Mouse (Mus musculus): ENCODE measurements around the gene A530064D06Rik. TPM values are rescaled to one million over a fixed set of nuclear protein-coding genes. Genes with fewer than 3 reads are reported as not detected.

Gene A530064D06Rik
- total and polyA plus RNA-seq, 3 experiments: not detected

- Histone ChIP-seq H3K27me3 (ENCODE audit: control insufficient read depth in 1 of 2, insufficient read depth in 2 of 2, low read length in 2 of 2) (no peaks in the 10 kb centered on the region; a peak in 1 of 4 replicates), H3K4me3 (ENCODE audit: control insufficient read depth in 1 of 2, insufficient read depth in 1 of 2, low read depth in 2 of 2, low read length in 2 of 2) (no peak overlapping the region), H3K9me3 (replicated peaks; ENCODE audit: insufficient read depth, low read length) (no peaks in the 10 kb centered on the region), H3K4me1 (ENCODE audit: control insufficient read depth in 1 of 2, insufficient read depth in 2 of 2, low read length in 2 of 2) (no peaks in the 10 kb centered on the region; a peak in 1 of 4 replicates), H3K79me2 (ENCODE audit: control insufficient read depth, insufficient read depth, low read length, poor library complexity) (no peaks in the 10 kb centered on the region), H3K9ac (ENCODE audit: control insufficient read depth, low read depth, low read length, poor library complexity, severe bottlenecking) (no peak overlapping the region), H3K36me3 (ENCODE audit: control insufficient read depth in 1 of 2, insufficient read depth in 2 of 2, low read length in 2 of 2) (no peaks in the 10 kb centered on the region), H3K27ac (ENCODE audit: control insufficient read depth, low read depth, low read length) (no peak overlapping the region)
- TF ChIP-seq MYC (IDR thresholded peaks at IDR 0.05; ENCODE audit: low read depth, low read length) (peak; percentile 94), ZC3H11A (IDR thresholded peaks at IDR 0.05; ENCODE audit: low read depth, low read length) (0 out of 2 replicates have a peak, but pooled peaks have one; percentile 17), USF1 (IDR thresholded peaks at IDR 0.05; ENCODE audit: low read depth, low read length) (peak; percentile 71), MAFK (IDR thresholded peaks at IDR 0.05; ENCODE audit: borderline replicate concordance, low read depth, low read length) (no peak), MAX (IDR thresholded peaks at IDR 0.05; ENCODE audit: low read length) (peak; percentile 77), RAD21 (IDR thresholded peaks at IDR 0.05; ENCODE audit: low read depth, low read length) (peak; percentile 46), MXI1 (IDR thresholded peaks at IDR 0.05; ENCODE audit: low read depth, low read length) (peak; percentile 58; the same call in 1 of the 2 replicates), SMC3 (IDR thresholded peaks at IDR 0.05; ENCODE audit: low read depth, low read length) (peak; percentile 69), ZMIZ1 (IDR thresholded peaks at IDR 0.05; ENCODE audit: low read depth, low read length) (no peak), CTCF (IDR thresholded peaks at IDR 0.05 in 2 of 3, conservative IDR thresholded peaks at IDR 0.05 in 1 of 3; ENCODE audit: control insufficient read depth in 1 of 3, insufficient read depth in 1 of 3, low read depth in 2 of 3, low read length in 3 of 3, poor library complexity in 1 of 3, severe bottlenecking in 1 of 3) (peak; percentile 66 to 82 (median 68))
- peak; percentile 70 for DNase-seq (ENCODE audit: low read depth, low spot score)
Measured at GRCm38 (mm10) chr17:48110547-48111287, 56.4 kb downstream of the A530064D06Rik start.

DNA sequence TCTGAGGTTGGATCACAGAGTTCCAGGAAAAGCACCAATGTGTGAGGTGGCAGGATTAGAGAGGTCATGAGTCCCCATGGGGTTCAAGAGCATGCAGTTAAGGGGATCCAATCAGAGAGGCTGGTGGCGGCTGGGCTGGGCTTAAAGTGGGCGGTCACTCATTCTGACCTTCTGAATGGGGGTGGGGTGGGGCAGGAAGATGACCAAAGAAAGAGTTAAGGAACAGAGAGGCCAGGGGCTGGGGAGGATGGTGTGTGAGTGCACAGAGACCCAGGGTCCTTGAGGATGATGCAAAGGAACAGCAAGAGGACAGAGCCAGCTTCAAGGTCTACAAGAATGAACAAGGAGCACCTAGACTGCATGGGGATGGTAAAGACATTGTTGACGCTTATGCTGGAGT, 58.6 kb downstream of the A530064D06Rik start:
- no peak overlapping the region for H3K9ac ChIP-seq (ENCODE audit: control insufficient read depth, low read depth, low read length, poor library complexity, severe bottlenecking)
- H3K27ac ChIP-seq (ENCODE audit: control insufficient read depth, low read depth, low read length): no peak overlapping the region
- H3K4me3 ChIP-seq (ENCODE audit: control insufficient read depth in 1 of 2, insufficient read depth in 1 of 2, low read depth in 2 of 2, low read length in 2 of 2): no peak overlapping the region
- no peaks in the 10 kb centered on the region for H3K36me3 ChIP-seq (ENCODE audit: control insufficient read depth in 1 of 2, insufficient read depth in 2 of 2, low read length in 2 of 2)
- DNase-seq (ENCODE audit: low read depth, low spot score): no peak
- no peak for TF ChIP-seq HCFC1 (IDR thresholded peaks at IDR 0.05; ENCODE audit: low read depth, low read length)
- no peak for TF ChIP-seq MAX (IDR thresholded peaks at IDR 0.05; ENCODE audit: low read length)
- TF ChIP-seq SMC3 (IDR thresholded peaks at IDR 0.05; ENCODE audit: low read depth, low read length): no peak
- TF ChIP-seq GABPA (IDR thresholded peaks at IDR 0.05; ENCODE audit: low read depth, low read length): no peak
- no peak for TF ChIP-seq TAL1 (IDR thresholded peaks at IDR 0.05; ENCODE audit: low read length)
- no peak for TF ChIP-seq CHD2 (IDR thresholded peaks at IDR 0.05; ENCODE audit: low read length)
- H3K9me3 ChIP-seq (replicated peaks; ENCODE audit: insufficient read depth, low read length): no peaks in the 10 kb centered on the region
- H3K79me2 ChIP-seq (ENCODE audit: control insufficient read depth, insufficient read depth, low read length, poor library complexity): no peaks in the 10 kb centered on the region
- H3K4me1 ChIP-seq (ENCODE audit: control insufficient read depth in 1 of 2, insufficient read depth in 2 of 2, low read length in 2 of 2): no peaks in the 10 kb centered on the region; a peak in 1 of 4 replicates
- no peaks in the 10 kb centered on the region; a peak in 2 of 4 replicates for H3K27me3 ChIP-seq (ENCODE audit: control insufficient read depth in 1 of 2, insufficient read depth in 2 of 2, low read length in 2 of 2)

Measured in MEL (cell line).